Mouse (Mus musculus): ENCODE measurements at regions not wholly inside any gene's neighbourhood (a gene's known extent, or its start where the extent isn't known, plus 50 kb on each side); places are given as distances from the start of the nearest gene placed in this dataset.

GRCm38 (mm10) chr1:42416539-42417218, 278.9 kb upstream of the Pou3f3 start:
- TF ChIP-seq GATA1 (IDR thresholded peaks at IDR 0.05; ENCODE audit: borderline replicate concordance, low read length) (no peak), FLI1 (IDR thresholded peaks at IDR 0.05; ENCODE audit: low read length) (no peak)
